In genomic region chr8:72240951-72241350, GRCm38 (mm10) we compare ENCODE assay signal across 10 mouse cellular contexts. TPM values are rescaled to one million over a fixed set of nuclear protein-coding genes. Genes with fewer than 3 reads are reported as not detected.
DNase-seq lines count a peak whose midpoint lies in the region; ATAC-seq and TF ChIP-seq lines count a peak whose summit lies in the region.
"Had no signal": no experiment of that assay in that cellular context is flagged by ENCODE, and none has a peak within 500 bp of the region (broad histone marks: within the 10 kb centered on the region; RNA-seq: fewer than 3 reads in every experiment).

No protein-coding gene starts in this region.

- H3K27me3 ChIP-seq in kidney, embryonic 14.5 days (ENCODE audit: control insufficient read depth, insufficient read depth, low read length), result no peaks in the 10 kb centered on the region
- H3K27me3 ChIP-seq in forebrain, postnatal 0 days (ENCODE audit: insufficient read depth, low read length), result no peaks in the 10 kb centered on the region
- H3K27me3 ChIP-seq in liver, embryonic 16.5 days (ENCODE audit: control insufficient read depth, insufficient read depth, low read depth, low read length), result no peaks in the 10 kb centered on the region
- H3K27me3 ChIP-seq: Patski had no signal

- TF ChIP-seq POLR2A in bone marrow, adult 2 months (IDR thresholded peaks at IDR 0.05; ENCODE audit: borderline replicate concordance, control insufficient read depth, low read depth, low read length), result no peak

- no peaks in the 10 kb centered on the region; the same call in 1 of the 2 replicates for H3K36me3 ChIP-seq in kidney, embryonic 14.5 days (ENCODE audit: control insufficient read depth, insufficient read depth, low read length)
- H3K36me3 ChIP-seq in forebrain, postnatal 0 days (ENCODE audit: insufficient read depth), result no peaks in the 10 kb centered on the region
- H3K36me3 ChIP-seq in liver, embryonic 16.5 days (ENCODE audit: control insufficient read depth, insufficient read depth), result 0 out of 2 replicates have a peak, but pooled peaks cover 3% of the 10 kb centered on the region

- peak overlapping the region; percentile 61; the same call in 1 of the 2 replicates for H3K9ac ChIP-seq in kidney, embryonic 14.5 days (ENCODE audit: low read depth, low read length)
- H3K9ac ChIP-seq in forebrain, postnatal 0 days, result peak overlapping the region; percentile 63
- peak overlapping the region; percentile 80 for H3K9ac ChIP-seq in liver, embryonic 16.5 days (ENCODE audit: low read depth, low read length)

- no peak overlapping the region for H3K27ac ChIP-seq in kidney, embryonic 14.5 days (ENCODE audit: low read depth, low read length)
- no peak overlapping the region for H3K27ac ChIP-seq in bone marrow, adult 2 months (ENCODE audit: control insufficient read depth, insufficient read depth, low read depth, low read length, poor library complexity)
- no peak overlapping the region for H3K27ac ChIP-seq in forebrain, postnatal 0 days (ENCODE audit: low read depth, low read length)
- peak overlapping the region; percentile 33; the same call in 1 of the 2 replicates for H3K27ac ChIP-seq in liver, embryonic 16.5 days (ENCODE audit: low read length)

- 74% methylated on average over 7 of the region's 7 CpGs for WGBS in kidney, embryonic 14.5 days
- WGBS in bone marrow, adult 2 months, result 42% methylated on average over 7 of the region's 7 CpGs
- 65% methylated on average over 7 of the region's 7 CpGs for WGBS in forebrain, postnatal 0 days
- 49% methylated on average over 7 of the region's 7 CpGs for WGBS in liver, embryonic 16.5 days (ENCODE audit: insufficient replicate concordance)

- peak overlapping the region; percentile 59 for H3K4me2 ChIP-seq in kidney, embryonic 14.5 days (replicated peaks; ENCODE audit: low read depth, low read length)
- H3K4me2 ChIP-seq in forebrain, postnatal 0 days (ENCODE audit: low read depth), result peak overlapping the region; percentile 78
- peak overlapping the region; percentile 92 for H3K4me2 ChIP-seq in liver, embryonic 16.5 days (ENCODE audit: low read depth, low read length)

- no peak for DNase-seq in kidney, adult 11 months
- DNase-seq in forebrain, postnatal 0 days, result peak; percentile 20
- no peak for DNase-seq in adipocyte (ENCODE audit: low spot score)
- no peak for DNase-seq in adrenal gland, adult 2 months

- ATAC-seq in kidney, embryonic 14.5 days (ENCODE audit: low FRiP score, low TSS enrichment), result no peak
- no peak for ATAC-seq in forebrain, postnatal 0 days
- ATAC-seq in liver, embryonic 16.5 days (ENCODE audit: low read depth), result no peak
- ATAC-seq in inflammation-experienced regulatory T-cells, adult 6 months, result no peak

- H3K4me3 ChIP-seq in kidney, embryonic 14.5 days (ENCODE audit: low read length), result peak overlapping the region; percentile 69
- H3K4me3 ChIP-seq in bone marrow, adult 2 months (replicated peaks; ENCODE audit: control insufficient read depth, low read depth, low read length), result peak overlapping the region; percentile 91
- H3K4me3 ChIP-seq in forebrain, postnatal 0 days (ENCODE audit: low read depth, low read length), result peak overlapping the region; percentile 63
- peak overlapping the region; percentile 90 for H3K4me3 ChIP-seq in liver, embryonic 16.5 days (ENCODE audit: low read depth, low read length)

- no peak for TF ChIP-seq CTCF in bone marrow, adult 2 months (IDR thresholded peaks at IDR 0.05; ENCODE audit: control insufficient read depth, insufficient read depth, low read length)
- no peak for TF ChIP-seq CTCF in forebrain, postnatal 0 days (IDR thresholded peaks at IDR 0.05; ENCODE audit: low read depth)

- H3K9me3 ChIP-seq in kidney, embryonic 14.5 days (ENCODE audit: control insufficient read depth, low read length), result no peaks in the 10 kb centered on the region
- H3K9me3 ChIP-seq in forebrain, postnatal 0 days (ENCODE audit: low read length), result no peaks in the 10 kb centered on the region
- no peaks in the 10 kb centered on the region for H3K9me3 ChIP-seq in liver, embryonic 16.5 days (replicated peaks; ENCODE audit: control insufficient read depth, low read length)

- peaks cover 11% of the 10 kb centered on the region; the same call in 1 of the 2 replicates for H3K4me1 ChIP-seq in kidney, embryonic 14.5 days (ENCODE audit: control insufficient read depth, insufficient read depth, low read length)
- H3K4me1 ChIP-seq in bone marrow, adult 2 months (ENCODE audit: control insufficient read depth, insufficient read depth, low read length), result peaks cover 8% of the 10 kb centered on the region
- H3K4me1 ChIP-seq in forebrain, postnatal 0 days (ENCODE audit: insufficient read depth), result peaks cover 11% of the 10 kb centered on the region; the same call in 1 of the 2 replicates
- peaks cover 27% of the 10 kb centered on the region for H3K4me1 ChIP-seq in liver, embryonic 16.5 days (ENCODE audit: control insufficient read depth, low read depth, low read length)

RNA-seq across cellular contexts. Expression of gene Ap1m1, which starts 1.1 kb away (rescaled TPM):
- 110 and 125 TPM in 2 replicates for polyA plus RNA-seq in kidney, embryonic 14.5 days (2014; fragmentation: Nextera tagmentation; extraction: Ambion mirVana)
- polyA plus RNA-seq in bone marrow, adult 2 months (2011; ENCODE audit: insufficient read depth, insufficient read length, low replicate concordance, missing spikeins), result 27.1 and 51.8 TPM in 2 replicates
- total RNA-seq in forebrain, postnatal 0 days (2014; rRNA removed), result 74.8 and 76.2 TPM in 2 replicates
- 225 and 243 TPM in 2 replicates for polyA plus RNA-seq in forebrain, postnatal 0 days (2015; fragmentation: Nextera tagmentation; extraction: Ambion mirVana)
- polyA plus RNA-seq in liver, embryonic 16.5 days (2015; fragmentation: Nextera tagmentation; extraction: Ambion mirVana), result 53.6 and 54.3 TPM in 2 replicates
- polyA plus RNA-seq in inflammation-experienced regulatory T-cells, adult 6 months (2017; shearing (Covaris generic)), result 100 to 1,000 TPM; 113 to 130 (median 120) TPM
- total RNA-seq in adrenal gland, adult 2 months (2021), result 10 to 100 TPM; 66.3 to 67.8 TPM
- polyA plus RNA-seq in adrenal gland, adult 2 months (2012; rRNA removed), result 62.1 and 75.1 TPM in 2 replicates

RNA-seq across cellular contexts. Expression of gene Fam32a, which starts 21.4 kb away (rescaled TPM):
- polyA plus RNA-seq in kidney, embryonic 14.5 days (2014; fragmentation: Nextera tagmentation; extraction: Ambion mirVana), result 61.3 and 68.8 TPM in 2 replicates
- polyA plus RNA-seq in bone marrow, adult 2 months (2011; ENCODE audit: insufficient read depth, insufficient read length, low replicate concordance, missing spikeins), result 34.8 and 47.9 TPM in 2 replicates
- total RNA-seq in forebrain, postnatal 0 days (2014; rRNA removed), result 132 and 147 TPM in 2 replicates
- polyA plus RNA-seq in forebrain, postnatal 0 days (2015; fragmentation: Nextera tagmentation; extraction: Ambion mirVana), result 107 and 108 TPM in 2 replicates
- 32.5 and 32.9 TPM in 2 replicates for polyA plus RNA-seq in liver, embryonic 16.5 days (2015; fragmentation: Nextera tagmentation; extraction: Ambion mirVana)
- 100 to 1,000 TPM in 2 of 3 experiments, 10 to 100 TPM in 1; 94.4 to 119 (median 103) TPM for polyA plus RNA-seq in inflammation-experienced regulatory T-cells, adult 6 months (2017; shearing (Covaris generic))
- 10 to 100 TPM; 58.6 to 63.8 TPM for total RNA-seq in adrenal gland, adult 2 months (2021)
- 21.0 and 23.3 TPM in 2 replicates for polyA plus RNA-seq in adrenal gland, adult 2 months (2012; rRNA removed)

RNA-seq across cellular contexts. Expression of gene Gm11034, which starts 27.5 kb away (rescaled TPM):
- not detected in 2 replicates for polyA plus RNA-seq in kidney, embryonic 14.5 days (2014; fragmentation: Nextera tagmentation; extraction: Ambion mirVana)
- polyA plus RNA-seq in bone marrow, adult 2 months (2011; ENCODE audit: insufficient read depth, insufficient read length, low replicate concordance, missing spikeins), result not detected in 2 replicates
- total RNA-seq in forebrain, postnatal 0 days (2014; rRNA removed), result not detected in 2 replicates
- not detected in 2 replicates for polyA plus RNA-seq in forebrain, postnatal 0 days (2015; fragmentation: Nextera tagmentation; extraction: Ambion mirVana)
- not detected in 2 replicates for polyA plus RNA-seq in liver, embryonic 16.5 days (2015; fragmentation: Nextera tagmentation; extraction: Ambion mirVana)
- not detected for polyA plus RNA-seq in inflammation-experienced regulatory T-cells, adult 6 months (2017; shearing (Covaris generic))
- total RNA-seq in adrenal gland, adult 2 months (2021), result not detected
- polyA plus RNA-seq in adrenal gland, adult 2 months (2012; rRNA removed), result not detected in 2 replicates
- total RNA-seq: liver, adult 2 months had no signal
- polyA plus RNA-seq: liver, adult 2 months; Patski had no signal

RNA-seq across cellular contexts. Expression of gene Cib3, which starts 28.3 kb away (rescaled TPM):
- not detected in 2 replicates for polyA plus RNA-seq in kidney, embryonic 14.5 days (2014; fragmentation: Nextera tagmentation; extraction: Ambion mirVana)
- not detected in 2 replicates for polyA plus RNA-seq in bone marrow, adult 2 months (2011; ENCODE audit: insufficient read depth, insufficient read length, low replicate concordance, missing spikeins)
- 0.10 TPM in 1 of 2 replicates, not detected in the other for total RNA-seq in forebrain, postnatal 0 days (2014; rRNA removed)
- polyA plus RNA-seq in forebrain, postnatal 0 days (2015; fragmentation: Nextera tagmentation; extraction: Ambion mirVana), result not detected in 2 replicates
- polyA plus RNA-seq in liver, embryonic 16.5 days (2015; fragmentation: Nextera tagmentation; extraction: Ambion mirVana), result not detected in 2 replicates
- polyA plus RNA-seq in inflammation-experienced regulatory T-cells, adult 6 months (2017; shearing (Covaris generic)), result 1 to 10 TPM in 1 of 3 experiments, not detected in 2; 2.8 TPM
- not detected for total RNA-seq in adrenal gland, adult 2 months (2021)
- polyA plus RNA-seq in adrenal gland, adult 2 months (2012; rRNA removed), result 0.07 TPM in 1 of 2 replicates, not detected in the other
- polyA plus RNA-seq: Patski had no signal

RNA-seq across cellular contexts. Expression of gene Hsh2d, which starts 51.5 kb away (rescaled TPM):
- polyA plus RNA-seq in kidney, embryonic 14.5 days (2014; fragmentation: Nextera tagmentation; extraction: Ambion mirVana), result not detected in 2 replicates
- 6.4 and 7.7 TPM in 2 replicates for polyA plus RNA-seq in bone marrow, adult 2 months (2011; ENCODE audit: insufficient read depth, insufficient read length, low replicate concordance, missing spikeins)
- not detected in 2 replicates for total RNA-seq in forebrain, postnatal 0 days (2014; rRNA removed)
- polyA plus RNA-seq in forebrain, postnatal 0 days (2015; fragmentation: Nextera tagmentation; extraction: Ambion mirVana), result not detected in 2 replicates
- 0.22 and 0.30 TPM in 2 replicates for polyA plus RNA-seq in liver, embryonic 16.5 days (2015; fragmentation: Nextera tagmentation; extraction: Ambion mirVana)
- 10 to 100 TPM; 23.8 to 30.8 (median 24.6) TPM for polyA plus RNA-seq in inflammation-experienced regulatory T-cells, adult 6 months (2017; shearing (Covaris generic))
- not detected for total RNA-seq in adrenal gland, adult 2 months (2021)
- polyA plus RNA-seq in adrenal gland, adult 2 months (2012; rRNA removed), result 0.17 TPM in 1 of 2 replicates, not detected in the other
